8 mouse cellular contexts compared by ENCODE assay signal in the genomic region with DNA sequence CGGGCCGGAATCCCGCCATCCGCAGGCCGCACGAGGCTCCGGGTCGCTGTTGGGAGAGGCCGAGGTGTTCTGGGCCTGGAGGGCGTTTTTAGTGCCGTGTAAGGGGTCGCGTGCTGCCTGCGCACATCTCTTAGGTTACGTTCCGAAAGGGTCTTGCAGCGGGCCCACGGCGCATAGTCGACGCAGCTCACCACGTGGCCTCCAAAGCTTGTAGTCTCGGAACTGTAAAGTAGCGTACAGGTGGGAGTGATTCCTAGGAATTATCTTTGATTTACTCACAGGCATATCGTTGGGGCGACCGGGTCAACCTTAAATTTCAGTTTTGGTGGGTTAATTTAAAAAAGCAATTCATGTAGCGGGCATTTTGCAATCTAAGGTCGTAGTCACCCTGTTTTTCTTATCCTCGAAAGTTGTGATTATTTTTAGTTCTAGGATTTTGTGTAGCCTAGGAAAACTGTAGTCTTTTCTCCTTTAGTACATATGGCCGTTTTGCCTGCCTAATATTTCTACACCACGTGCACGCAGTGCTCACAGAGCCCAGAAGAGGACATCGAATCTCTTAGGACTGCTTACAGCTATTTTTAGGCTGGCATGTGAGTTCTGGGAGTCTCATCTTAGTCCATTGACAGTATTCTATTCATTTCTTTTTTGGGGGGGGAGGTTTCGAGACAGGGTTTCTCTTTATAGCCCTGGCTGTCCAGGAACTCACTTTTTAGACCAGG. TPM values are rescaled to one million over a fixed set of nuclear protein-coding genes. Genes with fewer than 3 reads are reported as not detected.
DNase-seq lines count a peak whose midpoint lies in the region; ATAC-seq lines count a peak whose summit lies in the region.

A gene (minus strand): TSS at position 51 of the 722 bp plus-strand sequence.

- H3K79me2 ChIP-seq in macrophage (ENCODE audit: inconsistent target) = peaks cover 82% of the 10 kb centered on the region

- no peaks in the 10 kb centered on the region for H3K27me3 ChIP-seq in lung, embryonic 16.5 days (ENCODE audit: control insufficient read depth, insufficient read depth, low read depth, low read length)

- peaks cover 23% of the 10 kb centered on the region for H3K4me1 ChIP-seq in lung, embryonic 16.5 days (replicated peaks; ENCODE audit: control insufficient read depth, insufficient read depth, low read length)

- H3K4me3 ChIP-seq in lung, embryonic 16.5 days (ENCODE audit: low read length) = peak within 1 kb of the TSS; percentile 65
- peak within 1 kb of the TSS; percentile 81 for H3K4me3 ChIP-seq in macrophage (ENCODE audit: inconsistent target)

- H3K4me2 ChIP-seq in lung, embryonic 16.5 days (ENCODE audit: low read depth, low read length) = peak within 1 kb of the TSS; percentile 82

- no peak for DNase-seq in lung, postnatal 36 days
- DNase-seq in adrenal gland, adult 18-20 months (ENCODE audit: low spot score in 2 of 2) = no peak
- peak; percentile 48 for DNase-seq in induced T-regulatory cell, adult 2 months (ENCODE audit: low read depth)
- DNase-seq in right cerebral cortex, postnatal 25 days = no peak
- no peak for DNase-seq in urinary bladder, postnatal 25 days (ENCODE audit: low spot score)

- peaks cover 18% of the 10 kb centered on the region for H3K36me3 ChIP-seq in lung, embryonic 16.5 days (ENCODE audit: control insufficient read depth, insufficient read depth, low read length)
- H3K36me3 ChIP-seq in macrophage (ENCODE audit: inconsistent target) = peaks cover 26% of the 10 kb centered on the region

- H3K9ac ChIP-seq in lung, embryonic 16.5 days (ENCODE audit: low read length) = peak within 1 kb of the TSS; percentile 88

- WGBS in lung, embryonic 16.5 days = under 1% methylated on average over 35 of the region's 35 CpGs
- under 1% methylated on average over 35 of the region's 35 CpGs for WGBS in macrophage (ENCODE audit: missing documents)

- H3K9me3 ChIP-seq in lung, embryonic 16.5 days (ENCODE audit: control insufficient read depth, low read length) = no peaks in the 10 kb centered on the region

- ATAC-seq in lung, embryonic 16.5 days (ENCODE audit: low read depth) = peak; percentile 67
- peak; percentile 32 for ATAC-seq in erythroid progenitor cell, adult 5-6 weeks (replicated peaks; ENCODE audit: low FRiP score, poor library complexity, severe bottlenecking)

- peak within 1 kb of the TSS; percentile 88 for H3K27ac ChIP-seq in lung, embryonic 16.5 days (ENCODE audit: low read length)
- H3K27ac ChIP-seq in macrophage = peak within 1 kb of the TSS; percentile 64

RNA-seq across cellular contexts. Expression of the gene that starts here (rescaled TPM):
- polyA plus RNA-seq in lung, embryonic 16.5 days (2015; fragmentation: Nextera tagmentation; extraction: Ambion mirVana) = 8.5 and 10.5 TPM in 2 replicates
- 100 to 1,000 TPM; 123 to 169 TPM for total RNA-seq in adrenal gland, adult 18-20 months (2021)
- 2.1 and 7.2 TPM in 2 replicates for total RNA-seq in erythroid progenitor cell, adult 5-6 weeks (2015; ENCODE audit: low replicate concordance)
- 0.26 and 1.5 TPM in 2 replicates for total RNA-seq in erythroid progenitor cell, adult 5-6 weeks (2017; ENCODE audit: low replicate concordance)
- total RNA-seq in macrophage (2018; cell fraction: chromatin; rRNA removed) = 10 to 100 TPM in 18 of 26 experiments, 1 to 10 TPM in 8; 3.3 to 79.2 (median 26.6) TPM
- 10 to 100 TPM; 19.8 to 45.8 (median 29.2) TPM for total RNA-seq in macrophage (2018; cell fraction: cytosol; rRNA removed)
- total RNA-seq in macrophage (2018; cell fraction: nucleus; rRNA removed) = 10 to 100 TPM; 10.0 to 98.8 (median 20.2) TPM
- polyA plus RNA-seq in macrophage (2018) = 30.8 to 111 TPM (median 39.1 TPM) in 3 replicates

Comparison
In these comparisons a context has a peak if more than half of its experiments do, and no peak if none do; other contexts are left out.
1. RNA of the gene that starts here (total RNA-seq): 123 to 169 TPM in adrenal gland, adult 18-20 months; 0.26 to 7.2 TPM in erythroid progenitor cell, adult 5-6 weeks; every median in the first group is over 10 times any median in the second.